Mouse (Mus musculus): ENCODE results near the gene Atf6. TPM values are rescaled to one million over a fixed set of nuclear protein-coding genes. Genes with fewer than 3 reads are reported as not detected.

Atf6 gene
- polyA plus RNA-seq, 1 experiment from 2014 or later, result 7.3 TPM

DNA sequence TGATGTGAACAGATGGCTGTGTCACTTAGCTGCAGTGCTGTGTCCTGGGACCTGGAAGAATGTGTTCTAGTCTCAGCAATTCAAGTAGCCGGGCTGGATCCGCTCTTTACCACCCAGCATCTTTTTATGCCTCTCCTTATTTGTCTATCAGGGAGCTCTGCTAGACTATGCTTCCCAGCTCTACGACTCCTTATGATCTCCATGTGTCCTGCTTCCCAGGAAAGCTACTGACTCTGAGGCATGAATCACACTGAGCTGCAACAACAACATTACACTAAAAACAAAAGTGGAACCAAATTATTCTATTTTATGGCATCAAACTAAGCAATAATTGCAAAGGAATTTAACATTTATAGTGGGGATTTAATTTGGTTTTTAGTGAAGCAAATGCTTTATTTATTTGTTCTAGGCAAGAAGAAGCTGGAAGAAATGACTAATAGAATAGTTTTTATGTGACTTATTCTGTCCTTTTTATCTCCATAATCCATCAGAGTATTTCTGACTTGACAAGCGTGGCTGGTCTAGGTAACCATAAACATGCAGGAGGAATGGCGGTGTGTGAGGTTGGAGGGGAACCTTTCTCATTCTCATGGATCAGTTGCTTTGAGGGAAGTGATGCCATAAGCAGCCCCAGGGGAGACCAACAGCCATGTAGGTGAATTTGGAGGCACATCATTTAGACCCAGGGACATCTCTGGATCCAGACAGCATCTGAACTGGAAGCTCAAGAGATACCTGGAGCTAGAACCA, 125.9 kb downstream of the Atf6 start:
- no peak overlapping the region for H3K9ac ChIP-seq
- 0 out of 2 replicates have a peak, but pooled peaks cover 3% of the 10 kb centered on the region for H3K4me1 ChIP-seq (replicated peaks)
- ATAC-seq (ENCODE audit: low read depth), result no peak
- no peak overlapping the region for H3K4me2 ChIP-seq
- H3K4me3 ChIP-seq, result no peak overlapping the region
- H3K27me3 ChIP-seq, result no peaks in the 10 kb centered on the region
- H3K36me3 ChIP-seq, result peaks cover 6% of the 10 kb centered on the region; the same call in 1 of the 2 replicates
- no peaks in the 10 kb centered on the region for H3K9me3 ChIP-seq
- 62% methylated on average over 5 of the region's 5 CpGs for WGBS
- H3K27ac ChIP-seq (replicated peaks), result no peak overlapping the region

GRCm38 (mm10) chr1:170734866-170735265, 132.7 kb downstream of the Atf6 start:
- no peak overlapping the region for H3K27ac ChIP-seq (replicated peaks)
- H3K9ac ChIP-seq, result no peak overlapping the region
- H3K9me3 ChIP-seq, result no peaks in the 10 kb centered on the region
- no peaks in the 10 kb centered on the region for H3K27me3 ChIP-seq
- no peak overlapping the region for H3K4me2 ChIP-seq
- 92% methylated on average over 3 of the region's 3 CpGs for WGBS
- no peak for ATAC-seq (ENCODE audit: low read depth)
- no peaks in the 10 kb centered on the region for H3K36me3 ChIP-seq
- H3K4me1 ChIP-seq (replicated peaks), result no peaks in the 10 kb centered on the region
- H3K4me3 ChIP-seq, result no peak overlapping the region

DNA sequence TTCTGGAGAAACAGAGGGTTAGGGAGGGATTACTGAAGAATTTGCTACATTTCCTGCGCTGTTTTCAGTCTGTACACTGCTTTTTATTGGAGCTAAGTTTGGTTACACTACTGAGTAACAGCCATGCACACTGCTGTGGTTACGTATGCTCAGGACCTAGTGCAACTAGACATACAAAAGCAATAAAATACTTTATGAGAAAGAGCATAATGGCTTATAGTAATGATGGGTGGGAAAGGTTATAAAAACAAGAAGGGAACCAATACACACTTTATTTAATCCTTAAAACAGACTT, 135.0 kb downstream of the Atf6 start:
- H3K4me3 ChIP-seq, result no peak overlapping the region
- no peak overlapping the region for H3K27ac ChIP-seq (replicated peaks)
- ATAC-seq (ENCODE audit: low read depth), result no peak
- no peaks in the 10 kb centered on the region for H3K9me3 ChIP-seq
- H3K4me1 ChIP-seq (replicated peaks), result no peaks in the 10 kb centered on the region
- no peaks in the 10 kb centered on the region for H3K27me3 ChIP-seq
- H3K4me2 ChIP-seq, result no peak overlapping the region
- 87% methylated on average over 2 of the region's 2 CpGs for WGBS
- H3K36me3 ChIP-seq, result no peaks in the 10 kb centered on the region
- H3K9ac ChIP-seq, result no peak overlapping the region

- Histone ChIP-seq H3K36me3 (no peaks in the 10 kb centered on the region), H3K4me2 (no peak overlapping the region), H3K27me3 (no peaks in the 10 kb centered on the region), H3K4me3 (no peak overlapping the region), H3K27ac (replicated peaks) (no peak overlapping the region), H3K4me1 (replicated peaks) (no peaks in the 10 kb centered on the region), H3K9me3 (no peaks in the 10 kb centered on the region), H3K9ac (no peak overlapping the region)
- WGBS, result 84% methylated on average over 11 of the region's 11 CpGs
- no peak for ATAC-seq (ENCODE audit: low read depth)
These were observed 135.5 kb downstream of the Atf6 start for GRCm38 (mm10) chr1:170731865-170732595.

GRCm38 (mm10) chr1:170729267-170729962, 138.2 kb downstream of the Atf6 start:
- H3K4me1 ChIP-seq (replicated peaks), result no peaks in the 10 kb centered on the region
- 86% methylated on average over 8 of the region's 8 CpGs for WGBS
- H3K4me3 ChIP-seq, result no peak overlapping the region
- no peak overlapping the region for H3K27ac ChIP-seq (replicated peaks)
- H3K36me3 ChIP-seq, result no peaks in the 10 kb centered on the region
- H3K4me2 ChIP-seq, result no peak overlapping the region
- ATAC-seq (ENCODE audit: low read depth), result no peak
- H3K9ac ChIP-seq, result no peak overlapping the region
- no peaks in the 10 kb centered on the region for H3K9me3 ChIP-seq
- no peaks in the 10 kb centered on the region for H3K27me3 ChIP-seq

GRCm38 (mm10) chr1:170728524-170728923, 139.0 kb downstream of the Atf6 start:
- no peak for ATAC-seq (ENCODE audit: low read depth)
- Histone ChIP-seq H3K9me3 (no peaks in the 10 kb centered on the region), H3K27me3 (no peaks in the 10 kb centered on the region), H3K27ac (replicated peaks) (no peak overlapping the region), H3K4me2 (no peak overlapping the region), H3K4me1 (replicated peaks) (no peaks in the 10 kb centered on the region), H3K9ac (no peak overlapping the region), H3K36me3 (no peaks in the 10 kb centered on the region), H3K4me3 (no peak overlapping the region)
- WGBS, result 83% methylated on average over 6 of the region's 6 CpGs

- Histone ChIP-seq H3K4me1 (replicated peaks) (no peaks in the 10 kb centered on the region), H3K9me3 (no peaks in the 10 kb centered on the region), H3K27ac (replicated peaks) (no peak overlapping the region), H3K36me3 (no peaks in the 10 kb centered on the region), H3K4me2 (no peak overlapping the region), H3K9ac (no peak overlapping the region), H3K27me3 (no peaks in the 10 kb centered on the region), H3K4me3 (no peak overlapping the region)
- WGBS, result 89% methylated on average over 5 of the region's 5 CpGs
- no peak for ATAC-seq (ENCODE audit: low read depth)
These were observed 146.0 kb downstream of the Atf6 start for GRCm38 (mm10) chr1:170721560-170721959.

DNA sequence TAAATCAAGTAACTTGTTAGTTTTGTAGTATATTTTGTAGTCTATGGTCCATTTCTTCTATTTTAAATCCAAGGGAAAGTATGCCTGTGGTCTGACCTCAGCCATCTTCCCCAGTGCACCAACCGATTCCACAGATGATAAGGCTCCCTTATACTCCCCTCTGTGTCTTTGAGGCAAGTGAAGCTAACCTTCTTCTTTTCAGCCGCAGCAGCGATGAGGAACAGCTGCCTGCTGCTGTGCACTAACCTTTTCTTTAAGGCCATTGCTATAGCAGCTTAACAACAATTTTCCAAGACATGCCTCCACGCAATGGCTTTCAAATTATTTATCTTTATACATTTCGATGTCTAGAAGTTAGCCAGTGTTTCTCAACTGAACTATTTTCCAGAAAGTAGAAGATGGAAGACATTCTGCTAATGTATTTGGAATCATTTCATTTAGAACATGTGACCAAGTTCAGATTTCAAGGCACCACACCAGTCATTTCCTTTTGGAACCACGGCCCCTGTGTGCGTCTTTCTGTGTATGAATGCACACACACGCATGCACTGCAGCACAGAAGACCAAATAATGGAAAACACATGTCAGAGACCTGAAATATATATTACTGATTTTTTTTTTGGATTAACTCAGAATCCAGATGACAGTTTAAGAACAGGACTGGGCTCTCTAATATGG, 149.3 kb downstream of the Atf6 start:
- Histone ChIP-seq H3K9me3 (no peaks in the 10 kb centered on the region), H3K4me1 (replicated peaks) (no peaks in the 10 kb centered on the region), H3K27me3 (no peaks in the 10 kb centered on the region), H3K36me3 (no peaks in the 10 kb centered on the region), H3K27ac (replicated peaks) (no peak overlapping the region), H3K9ac (no peak overlapping the region), H3K4me3 (no peak overlapping the region), H3K4me2 (no peak overlapping the region)
- 79% methylated on average over 8 of the region's 8 CpGs for WGBS
- no peak for ATAC-seq (ENCODE audit: low read depth)

- H3K27ac ChIP-seq (replicated peaks), result no peak overlapping the region
- H3K4me1 ChIP-seq (replicated peaks), result no peaks in the 10 kb centered on the region
- no peaks in the 10 kb centered on the region for H3K9me3 ChIP-seq
- no peak for ATAC-seq (ENCODE audit: low read depth)
- no peaks in the 10 kb centered on the region for H3K27me3 ChIP-seq
- H3K4me2 ChIP-seq, result no peak overlapping the region
- H3K4me3 ChIP-seq, result no peak overlapping the region
- H3K36me3 ChIP-seq, result no peaks in the 10 kb centered on the region
- H3K9ac ChIP-seq, result no peak overlapping the region
- 86% methylated on average over 3 of the region's 3 CpGs for WGBS
These were observed 150.2 kb downstream of the Atf6 start for GRCm38 (mm10) chr1:170717241-170717828.

- H3K27me3 ChIP-seq, result no peaks in the 10 kb centered on the region
- H3K9ac ChIP-seq, result no peak overlapping the region
- H3K36me3 ChIP-seq, result peaks cover 11% of the 10 kb centered on the region
- no peak overlapping the region for H3K4me2 ChIP-seq
- H3K4me1 ChIP-seq (replicated peaks), result no peaks in the 10 kb centered on the region
- 91% methylated on average over 7 of the region's 7 CpGs for WGBS
- H3K4me3 ChIP-seq, result no peak overlapping the region
- no peaks in the 10 kb centered on the region for H3K9me3 ChIP-seq
- no peak for ATAC-seq (ENCODE audit: low read depth)
- no peak overlapping the region for H3K27ac ChIP-seq (replicated peaks)
These were observed 155.8 kb downstream of the Atf6 start for GRCm38 (mm10) chr1:170711731-170712130.

DNA sequence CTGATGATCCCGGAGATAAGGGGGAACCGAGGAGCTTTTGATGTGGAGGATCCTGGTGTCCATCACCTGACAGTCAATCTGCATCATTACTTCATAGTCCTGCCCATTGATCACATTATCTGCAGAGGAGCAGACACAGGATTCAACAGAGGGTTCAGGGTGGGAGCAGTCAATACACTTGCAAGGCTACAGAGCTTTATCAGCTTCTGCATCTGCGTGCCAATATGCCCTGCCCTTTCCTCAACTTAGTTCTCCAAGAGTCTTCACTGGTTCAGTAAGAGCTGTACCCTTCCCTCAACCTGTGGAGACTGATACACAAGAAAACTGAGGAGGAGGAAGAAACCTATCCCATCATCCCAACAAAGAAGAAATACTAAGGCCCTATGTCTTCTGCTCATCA, 157.6 kb downstream of the Atf6 start:
- no peaks in the 10 kb centered on the region for H3K4me1 ChIP-seq (replicated peaks)
- ATAC-seq (ENCODE audit: low read depth), result no peak
- no peaks in the 10 kb centered on the region for H3K27me3 ChIP-seq
- no peak overlapping the region for H3K27ac ChIP-seq (replicated peaks)
- WGBS, result 94% methylated on average over 3 of the region's 3 CpGs
- peaks cover 11% of the 10 kb centered on the region for H3K36me3 ChIP-seq
- no peak overlapping the region for H3K4me3 ChIP-seq
- H3K4me2 ChIP-seq, result no peak overlapping the region
- no peak overlapping the region for H3K9ac ChIP-seq
- H3K9me3 ChIP-seq, result no peaks in the 10 kb centered on the region

GRCm38 (mm10) chr1:170709481-170709880, 158.1 kb downstream of the Atf6 start:
- peaks cover 11% of the 10 kb centered on the region for H3K36me3 ChIP-seq
- no peak overlapping the region for H3K9ac ChIP-seq
- ATAC-seq (ENCODE audit: low read depth), result no peak
- no peak overlapping the region for H3K27ac ChIP-seq (replicated peaks)
- no peaks in the 10 kb centered on the region for H3K4me1 ChIP-seq (replicated peaks)
- H3K9me3 ChIP-seq, result no peaks in the 10 kb centered on the region
- H3K27me3 ChIP-seq, result no peaks in the 10 kb centered on the region
- no peak overlapping the region for H3K4me3 ChIP-seq
- no peak overlapping the region for H3K4me2 ChIP-seq
- WGBS, result 92% methylated on average over 8 of the region's 8 CpGs
